Mouse (Mus musculus) CH12.LX (cell line): ENCODE data around the gene St8sia2. TPM values are rescaled to one million over a fixed set of nuclear protein-coding genes. Genes with fewer than 3 reads are reported as not detected.

Experiments used
- DNase-seq: peaks from one replicate; pipeline ENCODE4 v3.0.0-alpha.2; 2013; ENCODE audit errors: extremely low read depth
- H3K27ac ChIP-seq: 2 replicates; pipeline ENCODE4 v1.5.1; 2012; ENCODE audit warnings: low read depth, mild to moderate bottlenecking, control low read depth, moderate library complexity; ENCODE audit not compliant: insufficient read depth
- H3K27me3 ChIP-seq: replicated peaks from 2 replicates; pipeline ENCODE3; 2012; ENCODE audit warnings: inconsistent platforms
- H3K36me3 ChIP-seq, 2 experiments: replicated peaks in 1 of 2; 2 replicates each; pipeline versions ENCODE3 to v1.6.1; 2012; ENCODE audit warnings: inconsistent platforms in 1 of 2, low read length in 1 of 2, mild to moderate bottlenecking in 1 of 2, mixed read lengths in 1 of 2, moderate library complexity in 1 of 2; ENCODE audit not compliant: control insufficient read depth in 1 of 2, insufficient read depth in 1 of 2
- H3K4me1 ChIP-seq, 2 experiments: 2 replicates each; pipeline ENCODE4 v1.6.1; 2012; ENCODE audit warnings: inconsistent platforms in 1 of 2, moderate library complexity in 1 of 2; ENCODE audit not compliant: insufficient read depth in 2 of 2, control insufficient read depth in 1 of 2
- H3K4me2 ChIP-seq: 2 replicates; pipeline ENCODE4 v1.6.1; 2012; ENCODE audit warnings: low read depth, mild to moderate bottlenecking, control low read depth; ENCODE audit not compliant: poor library complexity, insufficient read depth, severe bottlenecking
- H3K4me3 ChIP-seq, 3 experiments: fragments of 150-350 bp in 1 of 3; sonication (generic) in 1 of 3; replicated peaks in 1 of 3; 2 replicates each; pipeline versions ENCODE3 to v1.5.1; 2011 to 2012; ENCODE audit warnings: low read depth in 2 of 3, low read length in 2 of 3, mild to moderate bottlenecking in 2 of 3, moderate library complexity in 2 of 3, control low read depth in 1 of 3, improper control_type of control experiment in 1 of 3, inconsistent platforms in 1 of 3, mixed read lengths in 1 of 3; ENCODE audit not compliant: poor library complexity in 1 of 3
- H3K79me2 ChIP-seq: replicated peaks from 2 replicates; pipeline ENCODE4 v1.6.1; 2012; ENCODE audit warnings: mild to moderate bottlenecking, moderate library complexity; ENCODE audit not compliant: control insufficient read depth, poor library complexity, insufficient read depth, severe bottlenecking; ENCODE audit errors: extremely low read depth
- H3K9ac ChIP-seq: 2 replicates; pipeline ENCODE4 v1.6.1; 2012; ENCODE audit warnings: low read depth, mild to moderate bottlenecking, control low read depth, moderate library complexity; ENCODE audit not compliant: insufficient read depth
- H3K9me3 ChIP-seq: replicated peaks from 2 replicates; pipeline ENCODE3; 2012; ENCODE audit warnings: low read length, inconsistent platforms, mixed read lengths
- BHLHE40 ChIP-seq: IDR thresholded peaks from 2 replicates; pipeline ENCODE4 v1.6.1; 2011; ENCODE audit warnings: mild to moderate bottlenecking, low read depth, low read length, improper control_type of control experiment
- ELF1 ChIP-seq: IDR thresholded peaks from 2 replicates; pipeline ENCODE4 v1.6.1; 2014; ENCODE audit warnings: low read depth, mild to moderate bottlenecking, inconsistent platforms, low read length, improper control_type of control experiment
- GABPA ChIP-seq: IDR thresholded peaks from 2 replicates; pipeline ENCODE4 v1.6.1; 2012; ENCODE audit warnings: low read depth, low read length, improper control_type of control experiment, inconsistent platforms; ENCODE audit not compliant: insufficient replicate concordance
- IRF4 ChIP-seq: IDR thresholded peaks from 2 replicates; pipeline ENCODE4 v1.6.1; 2014; ENCODE audit warnings: low read depth, mild to moderate bottlenecking, inconsistent platforms, low read length, improper control_type of control experiment
- JUN ChIP-seq: IDR thresholded peaks from 2 replicates; pipeline ENCODE4 v1.6.1; 2011; ENCODE audit warnings: low read depth, mild to moderate bottlenecking, low read length, improper control_type of control experiment, moderate library complexity; ENCODE audit not compliant: insufficient read depth
- JUND ChIP-seq: conservative IDR thresholded peaks from 2 replicates; pipeline ENCODE4 v1.6.1; 2011; ENCODE audit warnings: low read depth, low read length, improper control_type of control experiment
- KAT2A ChIP-seq: IDR thresholded peaks from 2 replicates; pipeline ENCODE4 v1.6.1; 2012; ENCODE audit warnings: low read length, improper control_type of control experiment, inconsistent platforms; ENCODE audit not compliant: insufficient replicate concordance
- MAFK ChIP-seq: IDR thresholded peaks from 2 replicates; pipeline ENCODE4 v1.6.1; 2011; ENCODE audit warnings: low read length, improper control_type of control experiment; ENCODE audit not compliant: insufficient replicate concordance
- MAX ChIP-seq: IDR thresholded peaks from 2 replicates; pipeline ENCODE4 v1.6.1; 2011; ENCODE audit warnings: low read length, improper control_type of control experiment
- MYC ChIP-seq: IDR thresholded peaks from 2 replicates; pipeline ENCODE4 v1.6.1; 2011; ENCODE audit warnings: low read depth, mild to moderate bottlenecking, improper control_type of control experiment, low read length
- NRF1 ChIP-seq: IDR thresholded peaks from 2 replicates; pipeline ENCODE4 v1.6.1; 2014; ENCODE audit warnings: low read depth, mild to moderate bottlenecking, inconsistent platforms, low read length, improper control_type of control experiment, moderate library complexity
- POLR2AphosphoS2 ChIP-seq: IDR thresholded peaks from 2 replicates; pipeline ENCODE4 v1.6.1; 2011; ENCODE audit warnings: low read depth, low read length, improper control_type of control experiment
- TCF12 ChIP-seq: IDR thresholded peaks from 2 replicates; pipeline ENCODE4 v1.6.1; 2014; ENCODE audit warnings: low read depth, mild to moderate bottlenecking, inconsistent platforms, low read length, improper control_type of control experiment
- ZC3H11A ChIP-seq: IDR thresholded peaks from 2 replicates; pipeline ENCODE4 v1.6.1; 2012; ENCODE audit warnings: low read depth, mild to moderate bottlenecking, inconsistent platforms, low read length, improper control_type of control experiment
- ZNF384 ChIP-seq: IDR thresholded peaks from 2 replicates; pipeline ENCODE4 v1.6.1; 2012; ENCODE audit warnings: low read depth, low read length, improper control_type of control experiment, inconsistent platforms
- dilution Hi-C: fragments of 300-500 bp; cut with MboI; formaldehyde crosslinking; loops from 2 replicates; pipeline ENCODE4 v1.14.3; 2020; ENCODE audit warnings: low sequenced_read_pairs; ENCODE audit not compliant: extremely low pct_unique_long_range_greater_than_20kb, extremely low pct_ligation_motif_present
- in situ Hi-C: fragments of 300-500 bp; cut with MboI; formaldehyde crosslinking; loops from 3 replicates; pipeline ENCODE4 v1.14.3; 2019; ENCODE audit warnings: low sequenced_read_pairs, low pct_ligation_motif_present, low pct_unique_long_range_greater_than_20kb, mixed read lengths
- polyA plus RNA-seq: library from polyadenylated mRNA; unstranded; fragments of >175 nt; gene quantifications from 2 replicates; pipeline ENCODE4 v1.2.1, GENCODE M21; 2012; ENCODE audit warnings: low read depth; ENCODE audit not compliant: insufficient read length
- total RNA-seq, 2 experiments: library from RNA; depleted of rRNA; stranded (reverse); fragments of 300-350 nt in 1 of 2; fragments of >200 nt in 1 of 2; gene quantifications; 2 replicates each; pipeline ENCODE4 v1.2.3; 2012 to 2014

Gene St8sia2
- total and polyA plus RNA-seq, 3 experiments = not detected

- H3K4me1 ChIP-seq = peaks cover 5 to 11% of the 10 kb centered on the region in 2 experiments; a peak in 3 of 4 replicates
- H3K79me2 ChIP-seq = no peaks in the 10 kb centered on the region
- TF ChIP-seq ELF1 (no peak), BHLHE40 (no peak), ZNF384 (no peak), POLR2AphosphoS2 (no peak), MYC (no peak), TCF12 (no peak), KAT2A (no peak), JUN (no peak), MAX (no peak), GABPA (no peak), NRF1 (no peak), JUND (no peak), ZC3H11A (no peak)
- no peak overlapping the region for H3K27ac ChIP-seq
- no peak overlapping the region for H3K4me3 ChIP-seq
- H3K9me3 ChIP-seq = no peaks in the 10 kb centered on the region
- peaks cover 48% of the 10 kb centered on the region for H3K27me3 ChIP-seq
- dilution Hi-C loops = no loop called here
- DNase-seq = no peak
- H3K36me3 ChIP-seq = no peaks in the 10 kb centered on the region
- no peak overlapping the region for H3K9ac ChIP-seq
- in situ Hi-C loops = loop anchor here (25.0 kb wide), 1 partner anchor 344 kb away; no protein-coding TSS in a partner anchor
- H3K4me2 ChIP-seq = no peak overlapping the region
Observed at GRCm38 (mm10) chr7:74006364-74006763, 7.1 kb downstream of the St8sia2 start.

- H3K36me3 ChIP-seq = no peaks in the 10 kb centered on the region
- no peak overlapping the region for H3K27ac ChIP-seq
- H3K4me3 ChIP-seq = no peak overlapping the region
- H3K79me2 ChIP-seq = no peaks in the 10 kb centered on the region
- DNase-seq = no peak
- H3K9ac ChIP-seq = no peak overlapping the region
- peak; percentile 71; the same call in 1 of the 2 replicates for TF ChIP-seq MAFK
- no peak for TF ChIP-seq JUND
- no peak for TF ChIP-seq IRF4
- TF ChIP-seq, all 38 proteins: peak for 1
- no peaks in the 10 kb centered on the region for H3K4me1 ChIP-seq
- no peak overlapping the region for H3K4me2 ChIP-seq
- no peaks in the 10 kb centered on the region for H3K9me3 ChIP-seq
- dilution Hi-C loops (no loop called here), in situ Hi-C loops (loop anchor here (25.0 kb wide), 1 partner anchor 339 kb away; no protein-coding TSS in a partner anchor)
- H3K27me3 ChIP-seq = peaks cover 67% of the 10 kb centered on the region
Observed at GRCm38 (mm10) chr7:74000743-74001510, 12.6 kb downstream of the St8sia2 start.
